Mouse (Mus musculus): ENCODE measurements around the gene Cd46.

The Cd46 gene

GRCm38 (mm10) chr1:195018089-195018999, 73.7 kb downstream of the Cd46 start:
- peak; percentile 66 for DNase-seq

- DNase-seq, result no peak
Measured at GRCm38 (mm10) chr1:195017626-195018025, 74.4 kb downstream of the Cd46 start.

- DNase-seq, result peak; percentile 75
Measured at GRCm38 (mm10) chr1:195016811-195017501, 75.1 kb downstream of the Cd46 start.

- no peak for DNase-seq
Measured at GRCm38 (mm10) chr1:195015281-195015680, 76.8 kb downstream of the Cd46 start.

- DNase-seq, result peak; percentile 7
Measured at GRCm38 (mm10) chr1:195014201-195014885, 77.7 kb downstream of the Cd46 start.

GRCm38 (mm10) chr1:195012531-195012930, 79.5 kb downstream of the Cd46 start:
- DNase-seq, result no peak

- DNase-seq, result no peak
Measured at GRCm38 (mm10) chr1:195006267-195006666, 85.8 kb downstream of the Cd46 start.

- DNase-seq, result no peak
Measured at GRCm38 (mm10) chr1:195004194-195004593, 87.9 kb downstream of the Cd46 start.

- DNase-seq, result no peak
Measured at GRCm38 (mm10) chr1:195003328-195003727, 88.7 kb downstream of the Cd46 start.

GRCm38 (mm10) chr1:194998396-194998795, 93.7 kb downstream of the Cd46 start:
- DNase-seq, result no peak

- DNase-seq, result peak; percentile 65
Measured at GRCm38 (mm10) chr1:194995196-194995595, 96.9 kb downstream of the Cd46 start.

GRCm38 (mm10) chr1:194994262-194994661, 97.8 kb downstream of the Cd46 start:
- no peak for DNase-seq

GRCm38 (mm10) chr1:194993409-194993988, 98.5 kb downstream of the Cd46 start:
- DNase-seq, result no peak

GRCm38 (mm10) chr1:194992589-194993317, 99.3 kb downstream of the Cd46 start:
- DNase-seq, result no peak

GRCm38 (mm10) chr1:194991654-194992053, 100.4 kb downstream of the Cd46 start:
- DNase-seq, result no peak

GRCm38 (mm10) chr1:194990976-194991375, 101.1 kb downstream of the Cd46 start:
- no peak for DNase-seq

GRCm38 (mm10) chr1:194989024-194989423, 103.0 kb downstream of the Cd46 start:
- DNase-seq, result no peak

Measured in lung, postnatal 10 days (tissue).